Mouse (Mus musculus) ES-Bruce4 (cell line): ENCODE results near the gene Spsb4.

Experiments
- CTCF ChIP-seq: IDR thresholded peaks from one replicate; pipeline ENCODE4 v1.8.1; 2011; ENCODE audit warnings: low read depth, low read length
- EP300 ChIP-seq: IDR thresholded peaks from 2 replicates; pipeline ENCODE4 v1.6.1; 2011; ENCODE audit warnings: low read depth, low read length; ENCODE audit not compliant: insufficient read depth

- no peak for TF ChIP-seq CTCF
- no peak for TF ChIP-seq EP300
Observed at GRCm38 (mm10) chr9:96981836-96982235, 36.8 kb downstream of the Spsb4 start.
